Mouse (Mus musculus) lung, embryonic 14.5 days (tissue): ENCODE data around the gene Srr. TPM values are rescaled to one million over a fixed set of nuclear protein-coding genes. Genes with fewer than 3 reads are reported as not detected.

ENCODE experiments used
- ATAC-seq: fragments of 200-750 bp; cut with Nextera tagmentation; 2 replicates; pipeline ENCODE4 v1.8.0; 2017; ENCODE audit warnings: mild to moderate bottlenecking, moderate TSS enrichment, moderate library complexity; ENCODE audit not compliant: insufficient read depth
- DNase-seq: peaks from one replicate; pipeline ENCODE4 v3.0.0-alpha.2; 2015
- H3K27ac ChIP-seq: fragments of 300-500 bp; sonication (generic); 2 replicates; pipeline ENCODE4 v1.5.1; 2014; ENCODE audit warnings: low read depth, mild to moderate bottlenecking, moderate library complexity
- H3K27me3 ChIP-seq: fragments of 300-500 bp; sonication (generic); 2 replicates; pipeline ENCODE4 v1.6.1; 2014; ENCODE audit warnings: low read length, control low read depth; ENCODE audit not compliant: insufficient read depth
- H3K36me3 ChIP-seq: fragments of 300-500 bp; sonication (generic); 2 replicates; pipeline ENCODE4 v1.6.1; 2014; ENCODE audit warnings: control low read depth; ENCODE audit not compliant: insufficient read depth
- H3K4me1 ChIP-seq: fragments of 300-500 bp; sonication (generic); 2 replicates; pipeline ENCODE4 v1.6.1; 2014; ENCODE audit warnings: antibody characterized with exemption, control low read depth; ENCODE audit not compliant: insufficient read depth
- H3K4me2 ChIP-seq: fragments of 300-500 bp; sonication (generic); 2 replicates; pipeline ENCODE4 v1.6.1; 2014; ENCODE audit warnings: mild to moderate bottlenecking
- H3K4me3 ChIP-seq: fragments of 300-500 bp; sonication (generic); 2 replicates; pipeline ENCODE4 v1.5.1; 2014; ENCODE audit warnings: low read depth, low read length
- H3K9ac ChIP-seq: fragments of 300-500 bp; sonication (generic); 2 replicates; pipeline ENCODE4 v1.6.1; 2014
- H3K9me3 ChIP-seq: fragments of 300-500 bp; sonication (generic); 2 replicates; pipeline ENCODE4 v1.6.1; 2016; ENCODE audit warnings: low read depth, low read length, control low read depth
- CTCF ChIP-seq: IDR thresholded peaks from 2 replicates; pipeline ENCODE4 v1.5.1; 2016; ENCODE audit warnings: antibody characterized with exemption, low read depth
- WGBS: fragments of 180-500 bp; shearing (Covaris S2); extraction: QIAGEN DNeasy Blood & Tissue Kit; methylation state at CpG from one replicate; pipeline ENCODE4 v1.1.7; 2014; 5-methylcytosine and 5-hydroxymethylcytosine counted together
- polyA plus RNA-seq: library from polyadenylated mRNA; unstranded; fragments of >200 nt; fragmentation: Nextera tagmentation; extraction: Ambion mirVana; gene quantifications from 2 replicates; pipeline ENCODE4 v1.2.1, GENCODE M21; 2014

The Srr gene
- polyA plus RNA-seq, 1 experiment from 2014 or later, result 23.6 TPM

GRCm38 (mm10) chr11:74960031-74960551 is 34.3 kb upstream of the Srr start:
- no peak for ATAC-seq
- no peak overlapping the region for H3K27ac ChIP-seq

GRCm38 (mm10) chr11:74959501-74959900 is 33.8 kb upstream of the Srr start:
- Histone ChIP-seq H3K9me3 (no peaks in the 10 kb centered on the region), H3K4me2 (no peak overlapping the region), H3K4me1 (no peaks in the 10 kb centered on the region), H3K27me3 (no peaks in the 10 kb centered on the region), H3K36me3 (peaks cover 8% of the 10 kb centered on the region), H3K9ac (no peak overlapping the region), H3K4me3 (no peak overlapping the region), H3K27ac (0 out of 2 replicates have a peak overlapping the region, but pooled peaks have one; percentile 37)
- ATAC-seq, result no peak
- 55% methylated on average over 2 of the region's 2 CpGs for WGBS
- TF ChIP-seq CTCF, result no peak
- peak; percentile 23 for DNase-seq

More at GRCm38 (mm10) chr11:74960031-74960551, 34.3 kb upstream of the Srr start:
- TF ChIP-seq CTCF, result no peak
- no peaks in the 10 kb centered on the region for H3K4me1 ChIP-seq
- no peak overlapping the region for H3K4me3 ChIP-seq
- H3K36me3 ChIP-seq, result peaks cover 8% of the 10 kb centered on the region
- H3K9ac ChIP-seq, result no peak overlapping the region
- no peaks in the 10 kb centered on the region for H3K9me3 ChIP-seq
- no peak overlapping the region for H3K4me2 ChIP-seq
- DNase-seq, result no peak
- WGBS, result 93% methylated on average over 9 of the region's 9 CpGs
- H3K27me3 ChIP-seq, result no peaks in the 10 kb centered on the region

GRCm38 (mm10) chr11:74957600-74957999 is 31.9 kb upstream of the Srr start:
- H3K4me3 ChIP-seq, result no peak overlapping the region
- no peak for ATAC-seq
- TF ChIP-seq CTCF, result no peak
- no peaks in the 10 kb centered on the region for H3K4me1 ChIP-seq
- H3K36me3 ChIP-seq, result peaks cover 19% of the 10 kb centered on the region
- DNase-seq, result no peak
- 81% methylated on average over 2 of the region's 2 CpGs for WGBS
- H3K9me3 ChIP-seq, result no peaks in the 10 kb centered on the region
- no peak overlapping the region for H3K4me2 ChIP-seq
- H3K9ac ChIP-seq, result no peak overlapping the region
- H3K27me3 ChIP-seq, result no peaks in the 10 kb centered on the region
- no peak overlapping the region for H3K27ac ChIP-seq

- Histone ChIP-seq H3K27ac (no peak overlapping the region), H3K27me3 (no peaks in the 10 kb centered on the region), H3K4me1 (no peaks in the 10 kb centered on the region), H3K36me3 (peaks cover 20% of the 10 kb centered on the region), H3K4me3 (no peak overlapping the region), H3K4me2 (no peak overlapping the region), H3K9me3 (no peaks in the 10 kb centered on the region), H3K9ac (no peak overlapping the region)
- no peak for TF ChIP-seq CTCF
- DNase-seq, result no peak
- no peak for ATAC-seq
Measured at GRCm38 (mm10) chr11:74956006-74956405, 30.3 kb upstream of the Srr start.

GRCm38 (mm10) chr11:74954901-74955300 is 29.2 kb upstream of the Srr start:
- Histone ChIP-seq H3K27me3 (no peaks in the 10 kb centered on the region), H3K9me3 (no peaks in the 10 kb centered on the region), H3K27ac (no peak overlapping the region), H3K36me3 (peaks cover 26% of the 10 kb centered on the region), H3K4me1 (no peaks in the 10 kb centered on the region), H3K9ac (no peak overlapping the region), H3K4me2 (no peak overlapping the region), H3K4me3 (no peak overlapping the region)
- no peak for TF ChIP-seq CTCF
- DNase-seq (no peak), ATAC-seq (no peak)

GRCm38 (mm10) chr11:74946348-74946747 is 20.6 kb upstream of the Srr start:
- no peak for ATAC-seq
- WGBS, result 68% methylated on average over 3 of the region's 3 CpGs

GRCm38 (mm10) chr11:74930391-74930790 is 4.6 kb upstream of the Srr start:
- Histone ChIP-seq H3K36me3 (peaks cover 45% of the 10 kb centered on the region), H3K4me1 (no peaks in the 10 kb centered on the region), H3K4me3 (no peak overlapping the region), H3K9me3 (no peaks in the 10 kb centered on the region), H3K4me2 (no peak overlapping the region), H3K27me3 (no peaks in the 10 kb centered on the region), H3K9ac (no peak overlapping the region), H3K27ac (no peak overlapping the region)
- no peak for TF ChIP-seq CTCF
- DNase-seq (no peak), ATAC-seq (no peak)
- WGBS, result 93% methylated on average over 7 of the region's 7 CpGs

More at GRCm38 (mm10) chr11:74946348-74946747, 20.6 kb upstream of the Srr start:
- peak; percentile 89 for DNase-seq
- Histone ChIP-seq H3K4me2 (no peak overlapping the region), H3K27ac (no peak overlapping the region), H3K4me1 (no peaks in the 10 kb centered on the region), H3K9me3 (no peaks in the 10 kb centered on the region), H3K4me3 (no peak overlapping the region), H3K36me3 (peaks cover 57% of the 10 kb centered on the region), H3K27me3 (no peaks in the 10 kb centered on the region), H3K9ac (no peak overlapping the region)
- peak; percentile 71 for TF ChIP-seq CTCF

GRCm38 (mm10) chr11:74929111-74929510 is 3.4 kb upstream of the Srr start:
- no peak overlapping the region for H3K9ac ChIP-seq
- H3K4me1 ChIP-seq, result peaks cover 4% of the 10 kb centered on the region; the same call in 1 of the 2 replicates
- DNase-seq (no peak), ATAC-seq (no peak)
- peaks cover 33% of the 10 kb centered on the region for H3K36me3 ChIP-seq
- no peak overlapping the region for H3K27ac ChIP-seq
- H3K9me3 ChIP-seq, result no peaks in the 10 kb centered on the region
- no peaks in the 10 kb centered on the region for H3K27me3 ChIP-seq
- no peak overlapping the region for H3K4me2 ChIP-seq
- no peak overlapping the region for H3K4me3 ChIP-seq
- TF ChIP-seq CTCF, result no peak
- 87% methylated on average over 4 of the region's 4 CpGs for WGBS
